Mouse (Mus musculus): Measurements from ENCODE around the gene 3425401B19Rik. TPM values are rescaled to one million over a fixed set of nuclear protein-coding genes. Genes with fewer than 3 reads are reported as not detected.

The 3425401B19Rik gene
- total and polyA plus RNA-seq, 3 experiments = not detected

DNA sequence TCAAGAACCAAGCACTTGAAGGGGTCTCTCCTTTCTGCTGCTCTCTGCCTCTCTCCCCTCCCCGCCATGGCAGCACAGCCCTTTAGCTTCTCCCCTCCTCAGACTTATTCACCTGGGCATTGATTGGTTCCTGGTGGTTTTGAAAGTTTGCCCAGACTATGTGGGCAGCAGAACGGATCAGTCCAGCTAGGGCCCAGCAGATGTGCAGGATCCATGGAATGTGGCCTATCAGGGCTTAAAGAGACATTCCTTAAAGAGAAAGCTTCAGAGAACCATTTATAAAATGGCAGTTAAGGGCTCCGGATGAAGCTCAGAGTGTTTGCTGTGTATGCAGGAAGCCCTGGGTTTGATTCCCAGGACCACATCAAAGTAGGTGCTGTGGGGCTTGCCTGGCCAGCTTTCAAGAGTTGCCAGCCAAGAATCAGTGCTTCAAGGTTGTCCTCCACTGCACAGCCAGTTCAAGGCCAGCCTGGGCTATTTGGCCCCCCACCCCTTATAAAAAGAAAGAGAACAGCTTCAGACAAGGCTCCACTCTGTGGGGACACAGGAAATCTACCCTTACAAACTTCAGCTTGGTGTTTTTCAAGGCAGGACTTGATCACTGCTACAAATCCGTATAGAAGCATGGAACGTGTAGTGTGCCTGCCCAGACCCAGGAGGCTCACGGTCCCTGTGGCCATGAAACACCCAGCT, 52.0 kb downstream of the 3425401B19Rik start (continued):
- TF ChIP-seq POLR2A (IDR thresholded peaks at IDR 0.05; ENCODE audit: control insufficient read depth in 1 of 2, insufficient read depth in 1 of 2, low read depth in 1 of 2, low read length in 2 of 2, poor library complexity in 1 of 2) = no peak
- no peak for TF ChIP-seq POLR2AphosphoS5 (IDR thresholded peaks at IDR 0.05; ENCODE audit: borderline replicate concordance, low read depth, low read length)
- TF ChIP-seq ZC3H11A (IDR thresholded peaks at IDR 0.05; ENCODE audit: low read depth, low read length) = no peak
- TF ChIP-seq GABPA (IDR thresholded peaks at IDR 0.05; ENCODE audit: low read depth, low read length) = no peak

DNA sequence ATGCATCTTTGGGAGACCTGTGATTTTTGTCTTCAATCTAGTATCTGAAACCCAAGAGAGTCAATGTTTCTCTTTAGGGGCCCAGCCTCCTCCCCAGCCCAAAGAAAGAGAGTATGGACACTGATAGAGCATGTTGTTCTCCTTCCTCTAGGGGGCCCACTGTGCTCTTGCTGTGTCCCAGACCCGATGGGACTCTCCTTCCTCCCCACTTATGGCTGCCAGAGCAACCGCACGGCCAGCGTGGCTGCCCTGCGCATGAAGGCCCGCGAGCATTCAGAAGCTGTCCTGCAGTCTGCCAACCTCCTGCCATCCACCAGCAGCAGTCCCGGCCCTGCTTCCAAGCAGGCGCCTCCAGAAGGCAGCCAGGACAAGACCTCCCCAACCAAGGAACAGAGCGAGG, 56.5 kb downstream of the 3425401B19Rik start:
- H3K79me2 ChIP-seq (ENCODE audit: control insufficient read depth, insufficient read depth, low read length, poor library complexity) = no peaks in the 10 kb centered on the region
- no peaks in the 10 kb centered on the region for H3K36me3 ChIP-seq (ENCODE audit: control insufficient read depth in 1 of 2, insufficient read depth in 2 of 2, low read length in 2 of 2)
- H3K4me1 ChIP-seq (ENCODE audit: control insufficient read depth in 1 of 2, insufficient read depth in 2 of 2, low read length in 2 of 2) = no peaks in the 10 kb centered on the region
- no peak for DNase-seq (ENCODE audit: low read depth, low spot score)
- H3K9me3 ChIP-seq (replicated peaks; ENCODE audit: insufficient read depth, low read length) = no peaks in the 10 kb centered on the region
- H3K9ac ChIP-seq (ENCODE audit: control insufficient read depth, low read depth, low read length, poor library complexity, severe bottlenecking) = no peak overlapping the region
- H3K27me3 ChIP-seq (ENCODE audit: control insufficient read depth in 1 of 2, insufficient read depth in 2 of 2, low read length in 2 of 2) = no peaks in the 10 kb centered on the region
- H3K4me3 ChIP-seq (ENCODE audit: control insufficient read depth in 1 of 2, insufficient read depth in 1 of 2, low read depth in 2 of 2, low read length in 2 of 2) = no peak overlapping the region
- TF ChIP-seq MEF2A (IDR thresholded peaks at IDR 0.05; ENCODE audit: extremely low read depth, insufficient replicate concordance, low read depth, low read length, poor library complexity, severe bottlenecking) (no peak), UBTF (IDR thresholded peaks at IDR 0.05; ENCODE audit: borderline replicate concordance, insufficient read depth, low read depth, low read length) (no peak), GATA1 (IDR thresholded peaks at IDR 0.05; ENCODE audit: low read depth, low read length) (no peak), POLR2AphosphoS2 (IDR thresholded peaks at IDR 0.05; ENCODE audit: low read length) (no peak), E2F4 (IDR thresholded peaks at IDR 0.05; ENCODE audit: borderline replicate concordance, low read depth, low read length) (no peak), CTCF (IDR thresholded peaks at IDR 0.05 in 2 of 3, conservative IDR thresholded peaks at IDR 0.05 in 1 of 3; ENCODE audit: control insufficient read depth in 1 of 3, insufficient read depth in 1 of 3, low read depth in 2 of 3, low read length in 3 of 3, poor library complexity in 1 of 3, severe bottlenecking in 1 of 3) (no peak), MXI1 (IDR thresholded peaks at IDR 0.05; ENCODE audit: low read depth, low read length) (no peak), NRF1 (IDR thresholded peaks at IDR 0.05; ENCODE audit: insufficient read depth, low read depth, low read length, poor library complexity, severe bottlenecking) (no peak), RCOR1 (IDR thresholded peaks at IDR 0.05; ENCODE audit: low read depth, low read length) (no peak), CHD1 (IDR thresholded peaks at IDR 0.05; ENCODE audit: low read depth, low read length) (no peak), JUND (IDR thresholded peaks at IDR 0.05; ENCODE audit: low read depth, low read length) (no peak), GABPA (IDR thresholded peaks at IDR 0.05; ENCODE audit: low read depth, low read length) (no peak), SMC3 (IDR thresholded peaks at IDR 0.05; ENCODE audit: low read depth, low read length) (no peak), ZNF384 (IDR thresholded peaks at IDR 0.05; ENCODE audit: low read depth, low read length) (no peak)
- H3K27ac ChIP-seq (ENCODE audit: control insufficient read depth, low read depth, low read length) = no peak overlapping the region

DNA sequence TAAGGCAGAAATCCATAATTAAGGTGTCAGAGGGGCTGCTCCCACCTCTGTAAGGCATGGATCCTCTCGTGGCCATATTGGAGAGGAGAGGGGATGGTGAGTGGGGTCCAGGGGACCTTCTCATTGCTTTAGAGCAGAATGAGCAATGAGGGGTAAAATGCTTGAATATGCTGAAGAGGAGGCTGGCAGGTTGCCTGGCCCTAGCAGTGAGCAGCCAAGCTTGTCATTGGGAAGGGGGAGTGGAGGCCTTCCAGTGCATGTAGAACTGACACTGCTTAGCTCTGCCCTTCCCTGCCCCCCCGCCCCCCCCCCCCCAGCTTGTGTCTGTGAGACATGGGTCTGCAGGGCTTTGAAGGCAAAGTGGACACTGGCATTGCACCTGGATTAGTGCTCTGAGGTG, 57.8 kb downstream of the 3425401B19Rik start:
- Histone ChIP-seq H3K4me3 (ENCODE audit: control insufficient read depth in 1 of 2, insufficient read depth in 1 of 2, low read depth in 2 of 2, low read length in 2 of 2) (no peak overlapping the region), H3K36me3 (ENCODE audit: control insufficient read depth in 1 of 2, insufficient read depth in 2 of 2, low read length in 2 of 2) (no peaks in the 10 kb centered on the region), H3K27me3 (ENCODE audit: control insufficient read depth in 1 of 2, insufficient read depth in 2 of 2, low read length in 2 of 2) (no peaks in the 10 kb centered on the region), H3K79me2 (ENCODE audit: control insufficient read depth, insufficient read depth, low read length, poor library complexity) (no peaks in the 10 kb centered on the region), H3K9me3 (replicated peaks; ENCODE audit: insufficient read depth, low read length) (no peaks in the 10 kb centered on the region), H3K4me1 (ENCODE audit: control insufficient read depth in 1 of 2, insufficient read depth in 2 of 2, low read length in 2 of 2) (no peaks in the 10 kb centered on the region), H3K27ac (ENCODE audit: control insufficient read depth, low read depth, low read length) (no peak overlapping the region), H3K9ac (ENCODE audit: control insufficient read depth, low read depth, low read length, poor library complexity, severe bottlenecking) (no peak overlapping the region)
- DNase-seq (ENCODE audit: low read depth, low spot score) = no peak
- TF ChIP-seq NELFE (IDR thresholded peaks at IDR 0.05; ENCODE audit: low read depth, low read length) (no peak), POLR2AphosphoS2 (IDR thresholded peaks at IDR 0.05; ENCODE audit: low read length) (no peak), GATA1 (IDR thresholded peaks at IDR 0.05; ENCODE audit: low read depth, low read length) (no peak), MEF2A (IDR thresholded peaks at IDR 0.05; ENCODE audit: extremely low read depth, insufficient replicate concordance, low read depth, low read length, poor library complexity, severe bottlenecking) (no peak), MAFK (IDR thresholded peaks at IDR 0.05; ENCODE audit: borderline replicate concordance, low read depth, low read length) (no peak)

Measured in MEL (cell line).